Mouse (Mus musculus): ENCODE results near the gene Slc24a2. TPM values are rescaled to one million over a fixed set of nuclear protein-coding genes. Genes with fewer than 3 reads are reported as not detected.

Slc24a2 gene
- polyA plus RNA-seq, 1 experiment from 2014 or later: 1.4 TPM

DNA sequence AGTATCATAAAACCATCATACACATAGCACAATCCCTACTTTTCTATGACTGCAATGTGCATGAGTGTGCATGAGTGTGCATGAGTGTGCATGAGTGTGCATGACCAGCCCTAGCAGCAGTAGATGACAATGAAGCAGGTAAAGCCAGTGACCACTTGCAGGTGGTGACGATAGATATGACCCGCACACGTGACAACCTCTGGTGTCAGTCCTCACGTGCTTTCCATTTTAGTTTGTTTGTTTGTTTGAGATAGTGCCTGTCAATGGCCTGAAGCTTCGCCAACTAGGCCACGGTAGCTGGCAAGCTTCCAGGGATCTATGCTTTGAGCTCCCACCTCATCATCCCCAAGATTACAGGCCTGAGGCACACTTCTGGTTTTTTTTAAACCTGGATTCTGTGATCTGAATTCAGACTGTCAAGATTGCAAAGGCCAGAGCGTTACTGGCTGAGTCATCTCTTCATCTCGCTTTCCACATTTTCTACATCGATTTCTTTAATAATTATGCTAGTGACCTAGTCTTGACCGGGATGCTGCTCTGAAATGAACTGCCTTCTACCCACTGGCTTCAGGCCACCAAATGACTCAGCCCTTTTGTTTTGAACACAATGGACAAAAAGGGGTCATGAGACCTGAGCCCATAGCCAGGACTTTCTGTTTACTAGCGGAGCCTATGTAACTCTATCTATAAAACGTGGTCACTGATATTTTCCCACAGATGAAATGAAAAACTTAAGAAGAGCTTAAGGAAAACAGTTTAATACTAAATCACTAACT, 88.5 kb downstream of the Slc24a2 start:
- H3K36me3 ChIP-seq (ENCODE audit: control insufficient read depth, insufficient read depth, low read length): no peaks in the 10 kb centered on the region
- 56% methylated on average over 12 of the region's 12 CpGs for WGBS
- H3K4me1 ChIP-seq (ENCODE audit: control insufficient read depth, insufficient read depth, low read length): peaks cover 17% of the 10 kb centered on the region
- H3K27me3 ChIP-seq (replicated peaks; ENCODE audit: control insufficient read depth, insufficient read depth, low read length): no peaks in the 10 kb centered on the region
- peak; percentile 32 for DNase-seq (ENCODE audit: low spot score)
- H3K9me3 ChIP-seq (replicated peaks; ENCODE audit: control insufficient read depth, low read length): no peaks in the 10 kb centered on the region
- H3K27ac ChIP-seq (ENCODE audit: low read depth, low read length): no peak overlapping the region
- no peak overlapping the region for H3K4me2 ChIP-seq (ENCODE audit: low read length)
- H3K9ac ChIP-seq (ENCODE audit: low read length): no peak overlapping the region
- ATAC-seq: peak; percentile 32; the same call in 1 of the 2 replicates
- H3K4me3 ChIP-seq (ENCODE audit: low read depth, low read length): no peak overlapping the region

DNA sequence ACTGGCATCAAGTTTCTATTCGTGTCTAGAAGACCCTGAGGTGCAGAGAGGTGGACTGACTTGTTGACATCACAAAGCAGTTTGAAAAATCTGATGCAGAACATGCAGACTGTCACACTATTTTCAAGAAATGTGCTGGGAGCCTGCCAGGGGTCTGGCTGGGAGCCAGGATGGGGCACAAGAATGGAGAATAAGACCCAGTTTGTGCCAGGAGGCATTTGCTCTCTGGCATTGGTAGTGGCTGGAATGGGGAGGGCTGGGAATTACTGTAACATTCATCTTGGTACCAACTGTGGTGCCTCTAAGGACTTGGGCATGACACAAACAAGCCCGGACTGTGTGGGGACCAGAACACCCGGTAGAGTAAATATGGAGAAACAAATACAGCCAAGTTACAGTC, 89.4 kb downstream of the Slc24a2 start:
- no peaks in the 10 kb centered on the region for H3K36me3 ChIP-seq (ENCODE audit: control insufficient read depth, insufficient read depth, low read length)
- H3K4me1 ChIP-seq (ENCODE audit: control insufficient read depth, insufficient read depth, low read length): peaks cover 17% of the 10 kb centered on the region
- H3K4me3 ChIP-seq (ENCODE audit: low read depth, low read length): no peak overlapping the region
- WGBS: 25% methylated on average over 3 of the region's 3 CpGs
- H3K4me2 ChIP-seq (ENCODE audit: low read length): no peak overlapping the region
- H3K27ac ChIP-seq (ENCODE audit: low read depth, low read length): no peak overlapping the region
- no peak overlapping the region for H3K9ac ChIP-seq (ENCODE audit: low read length)
- H3K27me3 ChIP-seq (replicated peaks; ENCODE audit: control insufficient read depth, insufficient read depth, low read length): no peaks in the 10 kb centered on the region
- H3K9me3 ChIP-seq (replicated peaks; ENCODE audit: control insufficient read depth, low read length): no peaks in the 10 kb centered on the region
- ATAC-seq (peak; percentile 79), DNase-seq (ENCODE audit: low spot score) (peak; percentile 68)

DNA sequence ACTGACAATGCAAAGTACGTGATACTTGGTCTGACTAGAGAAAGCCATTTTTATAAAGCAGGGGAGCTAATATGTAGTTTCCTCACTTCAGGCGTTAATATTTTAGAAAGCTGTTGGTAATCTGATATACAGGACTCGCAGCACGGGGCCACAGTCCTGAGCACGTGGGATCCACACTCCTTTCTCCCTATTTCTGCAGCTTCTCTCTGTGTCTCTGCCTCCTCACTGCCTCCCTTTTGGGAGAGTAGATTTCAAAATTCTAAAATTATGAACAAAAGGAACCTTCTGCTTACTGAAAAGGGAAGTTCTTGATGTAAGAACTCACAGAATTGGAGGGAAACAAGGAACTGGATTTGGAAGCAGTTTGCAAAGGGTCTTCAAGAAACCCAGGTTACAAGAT, 97.8 kb downstream of the Slc24a2 start:
- Histone ChIP-seq H3K9me3 (replicated peaks; ENCODE audit: control insufficient read depth, low read length) (no peaks in the 10 kb centered on the region), H3K36me3 (ENCODE audit: control insufficient read depth, insufficient read depth, low read length) (no peaks in the 10 kb centered on the region), H3K27me3 (replicated peaks; ENCODE audit: control insufficient read depth, insufficient read depth, low read length) (no peaks in the 10 kb centered on the region), H3K9ac (ENCODE audit: low read length) (no peak overlapping the region), H3K4me1 (ENCODE audit: control insufficient read depth, insufficient read depth, low read length) (no peaks in the 10 kb centered on the region), H3K4me2 (ENCODE audit: low read length) (no peak overlapping the region), H3K4me3 (ENCODE audit: low read depth, low read length) (no peak overlapping the region), H3K27ac (ENCODE audit: low read depth, low read length) (no peak overlapping the region)
- DNase-seq (ENCODE audit: low spot score) (no peak), ATAC-seq (no peak)
- WGBS: 88% methylated on average over 5 of the region's 5 CpGs

DNA sequence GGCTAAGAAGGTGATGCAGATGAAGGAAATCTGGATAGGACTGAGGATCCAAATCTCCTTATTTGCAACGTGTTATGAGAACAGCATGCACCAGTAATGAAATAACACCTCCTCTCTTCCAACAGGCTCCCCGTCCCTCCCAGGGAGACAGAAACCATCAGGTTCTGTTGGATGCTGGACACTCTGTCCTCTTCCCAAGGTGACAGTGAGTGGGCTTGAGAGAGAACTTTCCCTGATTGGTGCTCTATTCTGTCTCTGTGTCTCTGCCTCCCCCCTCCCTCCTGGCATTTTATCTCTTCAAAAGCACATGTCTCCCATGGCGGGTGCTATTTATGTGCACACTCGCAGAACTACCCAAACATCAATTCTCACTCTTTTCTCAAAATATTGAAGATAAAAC, 103.5 kb downstream of the Slc24a2 start:
- Histone ChIP-seq H3K27ac (ENCODE audit: low read depth, low read length) (no peak overlapping the region), H3K4me1 (ENCODE audit: control insufficient read depth, insufficient read depth, low read length) (no peaks in the 10 kb centered on the region), H3K4me2 (ENCODE audit: low read length) (no peak overlapping the region), H3K27me3 (replicated peaks; ENCODE audit: control insufficient read depth, insufficient read depth, low read length) (no peaks in the 10 kb centered on the region), H3K4me3 (ENCODE audit: low read depth, low read length) (no peak overlapping the region), H3K9ac (ENCODE audit: low read length) (no peak overlapping the region), H3K9me3 (replicated peaks; ENCODE audit: control insufficient read depth, low read length) (no peaks in the 10 kb centered on the region), H3K36me3 (ENCODE audit: control insufficient read depth, insufficient read depth, low read length) (no peaks in the 10 kb centered on the region)
- 76% methylated on average over 4 of the region's 4 CpGs for WGBS
- ATAC-seq: no peak
- no peak for DNase-seq (ENCODE audit: low spot score)

DNA sequence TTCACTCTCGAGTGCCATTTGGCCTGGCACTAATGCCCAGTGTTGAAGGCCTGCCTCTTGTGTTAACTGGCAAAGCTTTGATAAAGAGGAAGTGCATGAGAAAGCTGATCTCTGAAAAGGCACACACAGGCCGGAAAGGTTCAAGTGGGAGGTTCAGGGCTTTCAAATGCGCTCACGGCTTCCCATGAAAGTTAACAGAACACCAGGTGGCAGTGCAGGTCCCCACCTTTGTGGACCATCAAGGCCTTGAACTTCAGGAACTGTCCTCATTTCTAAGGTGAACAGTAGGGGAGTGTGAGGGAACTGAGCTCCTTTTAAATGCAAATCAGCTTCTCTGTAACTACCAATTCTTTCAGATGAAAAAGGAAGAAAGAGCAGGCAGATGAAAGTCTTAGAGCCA, 110.5 kb downstream of the Slc24a2 start:
- Histone ChIP-seq H3K27me3 (replicated peaks; ENCODE audit: control insufficient read depth, insufficient read depth, low read length) (no peaks in the 10 kb centered on the region), H3K4me2 (ENCODE audit: low read length) (no peak overlapping the region), H3K27ac (ENCODE audit: low read depth, low read length) (no peak overlapping the region), H3K9me3 (replicated peaks; ENCODE audit: control insufficient read depth, low read length) (no peaks in the 10 kb centered on the region), H3K9ac (ENCODE audit: low read length) (no peak overlapping the region), H3K36me3 (ENCODE audit: control insufficient read depth, insufficient read depth, low read length) (no peaks in the 10 kb centered on the region), H3K4me3 (ENCODE audit: low read depth, low read length) (no peak overlapping the region), H3K4me1 (ENCODE audit: control insufficient read depth, insufficient read depth, low read length) (no peaks in the 10 kb centered on the region; the same call in 1 of the 2 replicates)
- ATAC-seq (no peak), DNase-seq (ENCODE audit: low spot score) (peak; percentile 31)
- 27% methylated on average over 4 of the region's 4 CpGs for WGBS

DNA sequence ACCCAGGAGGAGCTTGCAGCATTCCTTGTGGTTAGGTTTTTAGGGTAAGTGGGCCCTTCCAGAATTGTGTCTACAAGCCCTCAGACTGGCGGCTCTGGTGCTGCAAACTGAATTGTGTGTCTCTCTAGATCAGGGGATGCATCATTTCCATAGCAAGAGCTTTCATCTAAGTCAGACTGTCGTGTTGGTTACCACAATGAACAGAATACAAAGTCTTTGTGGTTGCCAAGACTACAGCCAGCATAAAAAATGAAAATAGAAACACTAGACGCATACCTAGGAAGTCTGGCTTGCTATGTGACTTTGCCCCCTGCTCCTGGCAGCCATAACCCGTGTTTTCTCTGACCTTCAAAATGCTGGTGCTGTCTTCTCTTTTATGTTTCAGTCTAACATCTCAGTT, 114.6 kb downstream of the Slc24a2 start:
- no peaks in the 10 kb centered on the region for H3K36me3 ChIP-seq (ENCODE audit: control insufficient read depth, insufficient read depth, low read length)
- no peaks in the 10 kb centered on the region for H3K27me3 ChIP-seq (replicated peaks; ENCODE audit: control insufficient read depth, insufficient read depth, low read length)
- WGBS: 73% methylated on average over 4 of the region's 4 CpGs
- H3K9ac ChIP-seq (ENCODE audit: low read length): no peak overlapping the region
- no peaks in the 10 kb centered on the region for H3K9me3 ChIP-seq (replicated peaks; ENCODE audit: control insufficient read depth, low read length)
- no peak overlapping the region for H3K4me2 ChIP-seq (ENCODE audit: low read length)
- no peak for DNase-seq (ENCODE audit: low spot score)
- no peak overlapping the region for H3K4me3 ChIP-seq (ENCODE audit: low read depth, low read length)
- no peak for ATAC-seq
- H3K4me1 ChIP-seq (ENCODE audit: control insufficient read depth, insufficient read depth, low read length): no peaks in the 10 kb centered on the region; the same call in 1 of the 2 replicates
- no peak overlapping the region for H3K27ac ChIP-seq (ENCODE audit: low read depth, low read length)

DNA sequence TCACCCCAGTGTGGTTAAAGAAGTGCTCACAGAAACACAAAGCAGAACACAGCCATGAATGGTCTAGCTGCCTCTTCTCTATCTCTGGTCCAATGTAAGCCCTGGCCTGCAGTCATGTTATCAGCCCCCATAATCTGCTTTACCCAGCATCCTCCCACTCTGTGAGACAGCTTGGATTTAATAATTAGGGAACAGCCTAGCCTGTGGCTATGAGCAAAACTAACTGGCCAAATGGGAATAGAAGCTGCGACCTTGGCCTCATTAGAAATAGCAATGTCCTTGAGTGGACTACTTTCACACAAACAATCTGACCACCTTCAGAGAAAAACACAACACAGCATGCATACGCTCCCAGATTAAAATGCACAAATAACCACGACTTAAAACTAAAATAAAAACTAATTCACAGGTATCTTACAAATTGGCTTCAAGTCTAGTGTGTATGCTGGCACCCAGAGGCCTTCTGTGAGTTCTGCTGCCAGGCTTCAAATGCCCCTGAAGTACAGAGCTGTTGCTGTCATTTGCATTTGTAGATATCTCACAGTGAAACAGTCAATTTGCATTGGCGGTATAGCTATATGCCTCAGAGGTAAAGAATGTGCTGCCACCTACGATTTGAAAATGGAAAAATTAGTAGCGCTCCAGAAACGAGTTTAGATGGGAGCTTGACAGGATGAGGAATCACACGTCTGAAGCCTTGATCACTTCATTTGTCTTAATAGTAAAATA, 120.8 kb downstream of the Slc24a2 start:
- 87% methylated on average over 8 of the region's 8 CpGs for WGBS
- no peak for DNase-seq (ENCODE audit: low spot score)
- Histone ChIP-seq H3K9me3 (replicated peaks; ENCODE audit: control insufficient read depth, low read length) (no peaks in the 10 kb centered on the region), H3K36me3 (ENCODE audit: control insufficient read depth, insufficient read depth, low read length) (no peaks in the 10 kb centered on the region), H3K4me3 (ENCODE audit: low read depth, low read length) (no peak overlapping the region), H3K4me2 (ENCODE audit: low read length) (no peak overlapping the region), H3K27ac (ENCODE audit: low read depth, low read length) (no peak overlapping the region), H3K27me3 (replicated peaks; ENCODE audit: control insufficient read depth, insufficient read depth, low read length) (no peaks in the 10 kb centered on the region), H3K4me1 (ENCODE audit: control insufficient read depth, insufficient read depth, low read length) (no peaks in the 10 kb centered on the region), H3K9ac (ENCODE audit: low read length) (no peak overlapping the region)
- ATAC-seq: no peak

DNA sequence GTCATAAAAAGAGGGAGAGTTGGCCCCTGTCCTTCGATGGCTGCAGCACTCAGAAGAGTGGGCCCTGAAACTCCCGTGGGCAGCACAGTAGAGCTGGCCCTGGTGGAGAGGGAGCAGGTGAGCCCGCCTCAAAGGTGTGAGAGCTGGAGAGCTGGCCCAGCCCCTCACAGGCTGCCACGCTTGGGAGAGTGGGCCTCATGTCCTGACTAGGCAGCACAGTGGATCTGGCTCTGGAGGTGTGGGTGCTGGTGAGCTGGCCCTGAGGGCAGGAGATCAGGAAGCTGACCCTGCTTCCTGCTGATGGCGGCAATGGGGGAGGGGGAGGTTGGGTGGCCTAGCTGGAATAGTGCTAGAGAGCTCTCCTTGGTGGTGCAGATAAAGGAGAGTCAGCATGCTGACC, 129.3 kb downstream of the Slc24a2 start:
- Histone ChIP-seq H3K4me2 (ENCODE audit: low read length) (no peak overlapping the region), H3K9me3 (replicated peaks; ENCODE audit: control insufficient read depth, low read length) (no peaks in the 10 kb centered on the region), H3K4me3 (ENCODE audit: low read depth, low read length) (no peak overlapping the region), H3K9ac (ENCODE audit: low read length) (no peak overlapping the region), H3K4me1 (ENCODE audit: control insufficient read depth, insufficient read depth, low read length) (no peaks in the 10 kb centered on the region), H3K27ac (ENCODE audit: low read depth, low read length) (no peak overlapping the region), H3K27me3 (replicated peaks; ENCODE audit: control insufficient read depth, insufficient read depth, low read length) (no peaks in the 10 kb centered on the region), H3K36me3 (ENCODE audit: control insufficient read depth, insufficient read depth, low read length) (no peaks in the 10 kb centered on the region)
- DNase-seq (ENCODE audit: low spot score): no peak
- no peak for ATAC-seq
- 83% methylated on average over 5 of the region's 5 CpGs for WGBS

DNA sequence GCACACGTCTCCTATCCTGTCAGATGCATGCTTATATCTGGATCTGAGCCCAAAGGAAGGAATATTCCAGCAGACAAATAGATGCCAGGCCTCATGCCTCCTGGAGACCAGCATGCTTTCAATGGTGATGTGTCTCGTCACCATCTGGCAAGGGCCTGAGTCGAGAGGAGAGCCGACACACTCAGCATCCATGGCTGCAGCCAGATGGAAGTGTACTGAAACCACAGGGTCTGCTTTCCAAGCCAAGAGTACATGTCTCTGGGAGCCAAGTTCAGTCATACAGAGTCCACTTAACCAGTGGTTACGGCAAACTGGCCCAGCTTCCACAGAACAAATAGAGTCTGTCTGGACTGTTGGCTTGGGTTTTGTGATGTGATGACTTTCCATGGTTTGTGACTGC, 134.1 kb downstream of the Slc24a2 start:
- Histone ChIP-seq H3K27ac (ENCODE audit: low read depth, low read length) (no peak overlapping the region), H3K36me3 (ENCODE audit: control insufficient read depth, insufficient read depth, low read length) (no peaks in the 10 kb centered on the region), H3K4me1 (ENCODE audit: control insufficient read depth, insufficient read depth, low read length) (no peaks in the 10 kb centered on the region), H3K27me3 (replicated peaks; ENCODE audit: control insufficient read depth, insufficient read depth, low read length) (no peaks in the 10 kb centered on the region), H3K9me3 (replicated peaks; ENCODE audit: control insufficient read depth, low read length) (no peaks in the 10 kb centered on the region), H3K4me3 (ENCODE audit: low read depth, low read length) (no peak overlapping the region), H3K9ac (ENCODE audit: low read length) (no peak overlapping the region), H3K4me2 (ENCODE audit: low read length) (no peak overlapping the region)
- ATAC-seq (no peak; the same call in 1 of the 2 replicates), DNase-seq (ENCODE audit: low spot score) (peak; percentile 28)
- 78% methylated on average over 5 of the region's 5 CpGs for WGBS
